Mouse (Mus musculus): ENCODE measurements around the gene Rtkn2.

Rtkn2 gene

DNA sequence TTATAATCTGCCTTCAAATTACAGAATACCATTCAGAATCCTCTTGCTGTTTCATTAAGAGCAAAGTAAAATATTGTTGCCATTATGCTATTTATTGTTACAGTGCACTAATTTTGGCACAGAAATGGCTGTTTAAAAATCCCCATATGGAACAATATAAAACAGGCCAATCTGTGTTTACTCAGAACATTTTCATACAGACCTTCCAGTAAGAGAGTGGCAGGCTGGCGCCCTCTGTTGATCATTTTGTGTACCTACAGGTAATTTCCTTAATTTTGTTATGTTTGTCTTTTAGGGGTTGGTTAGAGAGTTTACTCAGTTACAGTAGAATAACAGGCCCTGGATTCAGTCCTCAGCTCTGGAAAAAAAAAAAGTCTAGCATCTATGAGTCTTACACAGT lies 16.8 kb downstream of the Rtkn2 start:
- peak; percentile 61 for DNase-seq (ENCODE audit: low spot score)

GRCm38 (mm10) chr10:67998116-67998635 lies 18.8 kb downstream of the Rtkn2 start:
- peak; percentile 59 for DNase-seq (ENCODE audit: low spot score)

- no peak for DNase-seq (ENCODE audit: low spot score)
These were observed 19.8 kb downstream of the Rtkn2 start for GRCm38 (mm10) chr10:67999170-67999569.

DNA sequence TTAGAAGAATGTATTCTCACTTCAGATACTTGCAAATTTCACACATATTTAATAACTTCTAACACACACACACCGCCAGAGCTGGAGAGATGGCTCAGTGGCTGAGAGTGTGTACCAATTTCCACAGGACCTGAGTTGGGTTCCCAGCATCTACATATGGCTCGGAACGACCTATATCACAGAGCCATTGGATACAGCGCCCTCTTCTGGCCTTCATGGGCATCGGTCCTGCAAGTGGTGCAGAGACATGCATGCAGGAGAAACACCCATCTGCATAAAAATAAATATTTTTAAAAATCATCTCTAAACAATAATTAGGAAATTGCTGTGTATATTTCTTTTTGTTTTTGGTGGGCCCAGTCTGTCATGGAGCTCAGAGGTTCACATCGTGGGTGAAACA lies 22.1 kb downstream of the Rtkn2 start:
- DNase-seq (ENCODE audit: low spot score), result no peak

- peak; percentile 24 for DNase-seq (ENCODE audit: low spot score)
These were observed 24.5 kb downstream of the Rtkn2 start for GRCm38 (mm10) chr10:68003651-68004422.

DNA sequence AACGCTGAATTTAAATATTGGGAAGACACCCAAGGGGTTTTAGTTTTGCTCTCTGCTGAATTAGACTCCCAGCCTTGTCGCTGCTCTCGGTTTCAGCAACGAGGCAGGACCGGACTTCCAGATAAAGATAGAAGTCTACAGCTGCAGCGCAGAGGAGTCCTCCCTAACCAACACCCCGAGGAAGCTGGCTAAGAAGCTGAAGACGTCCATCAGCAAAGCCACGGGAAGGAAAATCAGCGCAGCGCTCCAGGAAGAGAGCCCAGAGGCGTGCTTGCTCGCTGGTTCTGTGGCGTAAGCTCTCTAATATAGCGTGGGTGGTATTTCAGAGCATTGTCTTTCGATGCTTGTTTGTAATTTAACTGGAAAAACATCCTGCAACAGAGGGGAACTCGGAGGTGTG lies 26.0 kb downstream of the Rtkn2 start:
- DNase-seq (ENCODE audit: low spot score), result no peak

DNA sequence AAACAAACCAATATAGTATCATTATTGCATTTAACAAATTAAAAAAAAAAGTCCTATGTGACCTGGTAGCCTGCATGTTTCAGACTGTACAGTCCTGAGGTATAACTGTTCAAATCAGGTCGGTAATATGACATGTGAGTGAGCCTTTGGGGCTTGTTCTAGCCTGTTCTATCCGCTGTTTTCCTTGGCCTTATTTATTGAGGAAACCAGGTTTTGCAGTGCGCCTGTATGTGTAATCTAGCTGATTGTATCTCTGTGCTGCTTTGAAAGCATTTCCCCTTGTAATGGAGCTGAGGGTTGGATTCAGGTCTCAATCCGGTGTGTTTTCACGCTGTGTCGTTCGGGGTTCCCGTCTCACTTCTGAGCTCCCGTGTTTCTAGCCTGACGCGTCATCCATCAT lies 27.1 kb downstream of the Rtkn2 start:
- DNase-seq (ENCODE audit: low spot score), result no peak

- DNase-seq (ENCODE audit: low spot score), result no peak
These were observed 27.7 kb downstream of the Rtkn2 start for GRCm38 (mm10) chr10:68007103-68007502.

GRCm38 (mm10) chr10:68008198-68008955 lies 29.0 kb downstream of the Rtkn2 start:
- DNase-seq (ENCODE audit: low spot score), result peak; percentile 48

- no peak for DNase-seq (ENCODE audit: low spot score)
These were observed 29.9 kb downstream of the Rtkn2 start for GRCm38 (mm10) chr10:68009301-68009700.

DNA sequence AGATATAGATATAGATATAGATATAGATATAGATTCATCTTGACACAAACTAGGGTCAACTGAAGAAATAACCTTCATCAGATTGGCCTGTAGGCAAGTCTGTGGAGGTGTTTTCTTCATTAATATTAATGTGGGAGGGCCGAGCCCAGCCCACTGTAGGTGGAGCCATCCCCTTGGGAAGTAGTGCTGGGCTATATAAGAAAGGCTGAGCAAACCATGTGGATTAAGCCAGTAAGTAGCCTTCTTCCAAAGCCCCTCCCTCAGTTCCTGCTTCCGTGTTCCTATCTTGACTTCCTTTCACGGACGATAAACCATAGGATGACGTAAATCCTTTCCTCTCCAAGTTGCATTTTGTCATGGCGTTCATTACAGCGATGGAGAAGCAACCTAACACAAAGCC lies 30.5 kb downstream of the Rtkn2 start:
- DNase-seq (ENCODE audit: low spot score), result no peak

DNA sequence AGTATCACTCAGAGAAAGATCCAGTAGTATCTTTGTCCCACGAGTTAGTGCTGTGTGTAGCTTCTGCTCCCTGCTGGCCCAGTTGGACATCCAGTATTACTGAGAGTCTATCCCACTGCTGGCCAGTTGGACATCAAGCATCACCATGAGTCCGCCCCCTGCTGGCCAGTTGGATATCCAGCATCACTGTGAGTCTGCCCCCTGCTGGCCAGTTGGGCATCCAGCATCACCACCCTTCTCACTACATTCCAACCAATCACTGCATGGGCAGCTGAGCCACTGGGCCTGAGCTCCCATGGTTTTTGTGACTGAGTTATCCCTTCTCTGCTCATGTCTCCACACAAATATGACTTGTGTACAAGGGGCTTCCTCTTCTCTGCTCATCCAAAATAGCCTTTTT lies 33.8 kb downstream of the Rtkn2 start:
- peak; percentile 30 for DNase-seq (ENCODE audit: low spot score)

DNA sequence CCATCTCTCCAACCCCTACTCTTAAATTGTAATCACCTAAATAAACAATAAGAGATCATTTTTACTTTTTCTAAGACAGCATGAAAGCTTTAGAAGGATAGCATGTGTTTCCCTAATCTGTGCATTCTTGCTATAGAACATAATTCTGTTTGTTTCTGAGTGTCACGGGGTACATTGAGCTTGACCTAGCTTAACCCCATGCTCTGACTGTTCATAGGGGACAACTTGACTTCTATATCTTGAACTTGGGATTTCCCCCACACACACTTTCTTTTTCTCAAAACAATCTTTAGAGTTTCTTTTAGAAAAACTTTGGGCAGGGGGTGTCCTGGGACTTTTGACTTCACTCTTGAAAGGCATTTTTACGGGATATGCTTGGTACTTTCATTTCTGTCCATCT lies 41.4 kb downstream of the Rtkn2 start:
- no peak for DNase-seq (ENCODE audit: low spot score)

- DNase-seq (ENCODE audit: low spot score), result no peak
These were observed 46.3 kb downstream of the Rtkn2 start for GRCm38 (mm10) chr10:68025660-68026059.

- no peak for DNase-seq (ENCODE audit: low spot score)
These were observed 49.1 kb downstream of the Rtkn2 start for GRCm38 (mm10) chr10:68028327-68029080.

GRCm38 (mm10) chr10:68029081-68029626 lies 49.8 kb downstream of the Rtkn2 start:
- DNase-seq (ENCODE audit: low spot score), result no peak

- DNase-seq (ENCODE audit: low spot score), result no peak
These were observed 50.7 kb downstream of the Rtkn2 start for GRCm38 (mm10) chr10:68030027-68030426.

DNA sequence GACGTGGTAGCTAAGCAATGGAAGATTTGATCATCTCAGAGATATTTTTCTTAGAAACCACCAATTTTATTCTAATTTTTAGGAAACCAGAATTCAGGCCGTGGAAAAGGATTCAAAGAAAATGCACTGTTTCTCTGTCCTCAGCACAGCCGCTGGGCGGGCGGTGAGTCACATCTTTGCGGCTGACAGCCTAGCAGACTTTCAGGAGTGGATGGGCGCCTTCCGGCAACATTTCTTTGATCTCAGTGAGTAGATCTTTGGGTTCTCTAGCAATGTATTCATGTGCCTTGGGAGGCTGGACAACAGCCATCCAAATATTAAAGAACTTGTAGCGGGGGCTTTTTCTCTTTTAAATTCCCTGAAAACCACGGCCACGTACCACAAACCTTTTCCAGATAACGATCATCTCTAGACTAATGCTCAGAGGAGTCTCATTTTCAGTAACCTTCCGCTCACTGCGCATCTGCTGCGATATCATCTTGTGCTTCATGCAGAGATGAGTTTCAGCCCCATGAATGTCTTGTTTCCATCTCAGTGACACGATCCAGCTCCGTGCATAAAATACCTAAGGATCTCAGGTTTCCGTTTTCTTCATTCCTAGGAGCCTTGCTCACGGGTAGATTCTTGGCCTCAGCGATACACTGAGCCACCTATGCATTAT lies 56.5 kb downstream of the Rtkn2 start:
- DNase-seq (ENCODE audit: low spot score), result no peak

- DNase-seq (ENCODE audit: low spot score), result no peak
These were observed 57.1 kb downstream of the Rtkn2 start for GRCm38 (mm10) chr10:68036368-68036980.

- no peak for DNase-seq (ENCODE audit: low spot score)
These were observed 59.7 kb downstream of the Rtkn2 start for GRCm38 (mm10) chr10:68038997-68039624.
